Mouse (Mus musculus) forebrain, embryonic 11.5 days (tissue): ENCODE measurements at regions not wholly inside any gene's neighbourhood (a gene's known extent, or its start where the extent isn't known, plus 50 kb on each side); places are given as distances from the start of the nearest gene placed in this dataset. TPM values are rescaled to one million over a fixed set of nuclear protein-coding genes. Genes with fewer than 3 reads are reported as not detected.

ENCODE experiments used
- ATAC-seq: fragments of 200-750 bp; cut with Nextera tagmentation; replicated peaks from 2 replicates; pipeline ENCODE4 v1.8.0; 2017; ENCODE audit warnings: moderate TSS enrichment; ENCODE audit not compliant: low FRiP score
- DNase-seq: peaks from one replicate; pipeline ENCODE4 v3.0.0-alpha.2; 2017; ENCODE audit warnings: low spot score
- H3K27ac ChIP-seq: fragments of 300-500 bp; sonication (generic); 2 replicates; pipeline ENCODE4 v1.5.1; 2014; ENCODE audit warnings: low read depth, low read length
- H3K27me3 ChIP-seq: fragments of 300-500 bp; sonication (generic); 2 replicates; pipeline ENCODE4 v1.6.1; 2014; ENCODE audit warnings: mild to moderate bottlenecking, low read length, mixed read lengths; ENCODE audit not compliant: control insufficient read depth, insufficient read depth
- H3K36me3 ChIP-seq: fragments of 300-500 bp; sonication (generic); 2 replicates; pipeline ENCODE4 v1.6.1; 2014; ENCODE audit warnings: mild to moderate bottlenecking, low read length, moderate library complexity, mixed read lengths; ENCODE audit not compliant: control insufficient read depth, insufficient read depth
- H3K4me1 ChIP-seq: fragments of 300-500 bp; sonication (generic); replicated peaks from 2 replicates; pipeline ENCODE4 v1.6.1; 2014; ENCODE audit warnings: low read length, mixed read lengths; ENCODE audit not compliant: control insufficient read depth, insufficient read depth
- H3K4me2 ChIP-seq: fragments of 300-500 bp; sonication (generic); 2 replicates; pipeline ENCODE4 v1.6.1; 2014; ENCODE audit warnings: low read depth, mild to moderate bottlenecking, low read length, moderate library complexity, mixed read lengths; ENCODE audit not compliant: severe bottlenecking
- H3K4me3 ChIP-seq: fragments of 300-500 bp; sonication (generic); 2 replicates; pipeline ENCODE4 v1.5.1; 2014; ENCODE audit warnings: low read depth, low read length
- H3K9ac ChIP-seq: fragments of 300-500 bp; sonication (generic); 2 replicates; pipeline ENCODE4 v1.6.1; 2014; ENCODE audit warnings: low read length
- H3K9me3 ChIP-seq: fragments of 300-500 bp; sonication (generic); 2 replicates; pipeline ENCODE4 v1.6.1; 2016; ENCODE audit warnings: low read length, mixed read lengths; ENCODE audit not compliant: control insufficient read depth
- WGBS: fragments of 180-500 bp; shearing (Covaris S2); extraction: QIAGEN DNeasy Blood & Tissue Kit; methylation state at CpG from one replicate; pipeline ENCODE4 v1.1.7; 2014; 5-methylcytosine and 5-hydroxymethylcytosine counted together
- microRNA-seq: library from miRNA; unstranded; fragments of <30 nt; microRNA quantifications from one replicate; pipeline ENCODE4, GENCODE M21; 2016; ENCODE audit not compliant: insufficient number of aligned reads

GRCm38 (mm10) chr1:67981386-67981785 is 858.6 kb downstream of the Cps1 start:
- Histone ChIP-seq H3K27me3 (no peaks in the 10 kb centered on the region), H3K9ac (no peak overlapping the region), H3K27ac (no peak overlapping the region), H3K36me3 (no peaks in the 10 kb centered on the region), H3K4me1 (no peaks in the 10 kb centered on the region), H3K9me3 (no peaks in the 10 kb centered on the region), H3K4me3 (no peak overlapping the region), H3K4me2 (no peak overlapping the region)
- DNase-seq = no peak
- no peak for ATAC-seq
- 85% methylated on average over 4 of the region's 4 CpGs for WGBS

Small RNAs in the stretch of these regions (microRNA-seq; reads per million reads assigned to microRNA genes)
- gene Gm23189 = not detected
